Mouse (Mus musculus) hindbrain, embryonic 16.5 days (tissue): ENCODE measurements around the gene Cysltr1. TPM values are rescaled to one million over a fixed set of nuclear protein-coding genes. Genes with fewer than 3 reads are reported as not detected.

ENCODE experiments used
- ATAC-seq: fragments of 200-750 bp; cut with Nextera tagmentation; 2 replicates; pipeline ENCODE4 v1.8.0; 2017; ENCODE audit warnings: moderate TSS enrichment, moderate library complexity
- H3K27ac ChIP-seq: fragments of 300-500 bp; sonication (generic); 2 replicates; pipeline ENCODE4 v1.5.1; 2014; ENCODE audit warnings: low read depth, mild to moderate bottlenecking, control low read depth, low read length, moderate library complexity
- H3K27me3 ChIP-seq: fragments of 300-500 bp; sonication (generic); replicated peaks from 2 replicates; pipeline ENCODE4 v1.6.1; 2014; ENCODE audit warnings: low read length; ENCODE audit not compliant: control insufficient read depth, insufficient read depth
- H3K36me3 ChIP-seq: fragments of 300-500 bp; sonication (generic); 2 replicates; pipeline ENCODE4 v1.6.1; 2014; ENCODE audit warnings: mild to moderate bottlenecking, low read length, moderate library complexity, mixed read lengths; ENCODE audit not compliant: control insufficient read depth, insufficient read depth
- H3K4me1 ChIP-seq: fragments of 300-500 bp; sonication (generic); 2 replicates; pipeline ENCODE4 v1.6.1; 2014; ENCODE audit warnings: low read depth, low read length; ENCODE audit not compliant: control insufficient read depth, insufficient read depth
- H3K4me2 ChIP-seq: fragments of 300-500 bp; sonication (generic); 2 replicates; pipeline ENCODE4 v1.6.1; 2014; ENCODE audit warnings: mild to moderate bottlenecking, low read length, control low read depth, moderate library complexity
- H3K4me3 ChIP-seq: fragments of 300-500 bp; sonication (generic); 2 replicates; pipeline ENCODE4 v1.5.1; 2014; ENCODE audit warnings: mild to moderate bottlenecking, low read length, control low read depth, moderate library complexity
- H3K9ac ChIP-seq: fragments of 300-500 bp; sonication (generic); 2 replicates; pipeline ENCODE4 v1.6.1; 2014; ENCODE audit warnings: low read depth, mild to moderate bottlenecking, control low read depth, low read length, moderate library complexity
- H3K9me3 ChIP-seq: fragments of 300-500 bp; sonication (generic); 2 replicates; pipeline ENCODE4 v1.6.1; 2014; ENCODE audit warnings: mild to moderate bottlenecking, low read length, moderate library complexity; ENCODE audit not compliant: control insufficient read depth
- WGBS: fragments of 180-500 bp; shearing (Covaris S2); extraction: QIAGEN DNeasy Blood & Tissue Kit; methylation state at CpG from one replicate; pipeline ENCODE4 v1.1.7; 2014; 5-methylcytosine and 5-hydroxymethylcytosine counted together
- polyA plus RNA-seq: library from polyadenylated mRNA; unstranded; fragments of >200 nt; fragmentation: Nextera tagmentation; extraction: Ambion mirVana; gene quantifications from 2 replicates; pipeline ENCODE4 v1.2.1, GENCODE M21; 2015

The Cysltr1 gene
- polyA plus RNA-seq, 1 experiment from 2014 or later: 0.46 TPM

GRCm38 (mm10) chrX:106582886-106583285, 20.6 kb downstream of the Cysltr1 start, which contains the start of gene Gm5127:
Gene Gm5127 (plus strand): TSS chrX:106583186.
- Histone ChIP-seq H3K9ac (no peak within 1 kb of the TSS), H3K9me3 (no peaks in the 10 kb centered on the region), H3K4me2 (no peak within 1 kb of the TSS), H3K27me3 (no peaks in the 10 kb centered on the region), H3K27ac (no peak within 1 kb of the TSS), H3K36me3 (no peaks in the 10 kb centered on the region), H3K4me3 (no peak within 1 kb of the TSS), H3K4me1 (no peaks in the 10 kb centered on the region)
- 72% methylated on average over 3 of the region's 3 CpGs for WGBS
- no peak for ATAC-seq

- no peak for ATAC-seq
- no peaks in the 10 kb centered on the region for H3K36me3 ChIP-seq
- H3K27me3 ChIP-seq: no peaks in the 10 kb centered on the region
- H3K9me3 ChIP-seq: no peaks in the 10 kb centered on the region
- no peak overlapping the region for H3K9ac ChIP-seq
- H3K27ac ChIP-seq: no peak overlapping the region
- H3K4me1 ChIP-seq: no peaks in the 10 kb centered on the region
- no peak overlapping the region for H3K4me3 ChIP-seq
- H3K4me2 ChIP-seq: no peak overlapping the region
- 51% methylated on average over 2 of the region's 2 CpGs for WGBS
Measured at GRCm38 (mm10) chrX:106582197-106582596, 21.3 kb downstream of the Cysltr1 start.

- Histone ChIP-seq H3K9me3 (no peaks in the 10 kb centered on the region), H3K27me3 (no peaks in the 10 kb centered on the region), H3K27ac (no peak overlapping the region), H3K9ac (no peak overlapping the region), H3K36me3 (no peaks in the 10 kb centered on the region), H3K4me1 (no peaks in the 10 kb centered on the region), H3K4me2 (no peak overlapping the region), H3K4me3 (no peak overlapping the region)
- ATAC-seq: no peak
Measured at GRCm38 (mm10) chrX:106580410-106580809, 23.1 kb downstream of the Cysltr1 start.

GRCm38 (mm10) chrX:106578966-106579365, 24.5 kb downstream of the Cysltr1 start:
- no peaks in the 10 kb centered on the region for H3K36me3 ChIP-seq
- ATAC-seq: no peak
- no peak overlapping the region for H3K4me3 ChIP-seq
- no peak overlapping the region for H3K27ac ChIP-seq
- no peaks in the 10 kb centered on the region for H3K9me3 ChIP-seq
- no peaks in the 10 kb centered on the region for H3K4me1 ChIP-seq
- no peak overlapping the region for H3K4me2 ChIP-seq
- 51% methylated on average over 3 of the region's 3 CpGs for WGBS
- no peaks in the 10 kb centered on the region for H3K27me3 ChIP-seq
- no peak overlapping the region for H3K9ac ChIP-seq

- 80% methylated on average over 2 of the region's 2 CpGs for WGBS
- no peak for ATAC-seq
Measured at GRCm38 (mm10) chrX:106555457-106555856, 48.0 kb downstream of the Cysltr1 start.

GRCm38 (mm10) chrX:106536359-106536758, 67.1 kb downstream of the Cysltr1 start:
- Histone ChIP-seq H3K9ac (no peak overlapping the region), H3K4me1 (no peaks in the 10 kb centered on the region), H3K9me3 (no peaks in the 10 kb centered on the region), H3K27ac (no peak overlapping the region), H3K4me3 (no peak overlapping the region), H3K27me3 (no peaks in the 10 kb centered on the region), H3K4me2 (no peak overlapping the region), H3K36me3 (no peaks in the 10 kb centered on the region)
- ATAC-seq: no peak
- WGBS: 48% methylated on average over 3 of the region's 3 CpGs

More at GRCm38 (mm10) chrX:106555457-106555856, 48.0 kb downstream of the Cysltr1 start:
- Histone ChIP-seq H3K4me2 (no peak overlapping the region), H3K4me3 (no peak overlapping the region), H3K4me1 (no peaks in the 10 kb centered on the region), H3K9me3 (no peaks in the 10 kb centered on the region), H3K27ac (no peak overlapping the region), H3K27me3 (no peaks in the 10 kb centered on the region), H3K36me3 (no peaks in the 10 kb centered on the region), H3K9ac (no peak overlapping the region)

Other genes starting within 250 kb of the Cysltr1 start
- 0.10 and 0.27 TPM in 2 replicates for gene Fndc3c1, start 118.3 kb downstream of the Cysltr1 start, polyA plus RNA-seq
- 0.11 and 0.26 TPM in 2 replicates for gene Gm5127, start 20.5 kb downstream of the Cysltr1 start, polyA plus RNA-seq
- 0.76 and 3.0 TPM in 2 replicates for gene Rtl3, start 237.0 kb upstream of the Cysltr1 start, polyA plus RNA-seq